Mouse (Mus musculus) forebrain, embryonic 16.5 days (tissue): ENCODE measurements around the gene Tmem94. TPM values are rescaled to one million over a fixed set of nuclear protein-coding genes. Genes with fewer than 3 reads are reported as not detected.

ENCODE experiments used
- ATAC-seq: fragments of 200-750 bp; cut with Nextera tagmentation; 2 replicates; pipeline ENCODE4 v1.8.0; 2017; ENCODE audit warnings: mild to moderate bottlenecking, moderate library complexity
- H3K27ac ChIP-seq: fragments of 300-500 bp; sonication (generic); 2 replicates; pipeline ENCODE4 v1.5.1; 2014; ENCODE audit warnings: low read length, control low read depth
- H3K27me3 ChIP-seq: fragments of 300-500 bp; sonication (generic); replicated peaks from 2 replicates; pipeline ENCODE4 v1.6.1; 2014; ENCODE audit warnings: low read length; ENCODE audit not compliant: control insufficient read depth, insufficient read depth
- H3K36me3 ChIP-seq: fragments of 300-500 bp; sonication (generic); 2 replicates; pipeline ENCODE4 v1.6.1; 2014; ENCODE audit not compliant: control insufficient read depth, insufficient read depth
- H3K4me1 ChIP-seq: fragments of 300-500 bp; sonication (generic); replicated peaks from 2 replicates; pipeline ENCODE4 v1.6.1; 2014; ENCODE audit warnings: low read length; ENCODE audit not compliant: control insufficient read depth, insufficient read depth
- H3K4me2 ChIP-seq: fragments of 300-500 bp; sonication (generic); 2 replicates; pipeline ENCODE4 v1.6.1; 2014; ENCODE audit warnings: mild to moderate bottlenecking, low read length, control low read depth
- H3K4me3 ChIP-seq: fragments of 300-500 bp; sonication (generic); replicated peaks from 2 replicates; pipeline ENCODE4 v1.5.1; 2014; ENCODE audit warnings: mild to moderate bottlenecking, low read length, control low read depth
- H3K9ac ChIP-seq: fragments of 300-500 bp; sonication (generic); replicated peaks from 2 replicates; pipeline ENCODE4 v1.6.1; 2014; ENCODE audit warnings: low read depth, low read length, control low read depth
- H3K9me3 ChIP-seq: fragments of 300-500 bp; sonication (generic); 2 replicates; pipeline ENCODE4 v1.6.1; 2016; ENCODE audit warnings: low read length; ENCODE audit not compliant: control insufficient read depth
- WGBS: fragments of 180-500 bp; shearing (Covaris S2); extraction: QIAGEN DNeasy Blood & Tissue Kit; methylation state at CpG from one replicate; pipeline ENCODE4 v1.1.7; 2014; 5-methylcytosine and 5-hydroxymethylcytosine counted together
- polyA plus RNA-seq: library from polyadenylated mRNA; unstranded; fragments of >200 nt; fragmentation: Nextera tagmentation; extraction: Ambion mirVana; gene quantifications from 2 replicates; pipeline ENCODE4 v1.2.1, GENCODE M21; 2015

Gene Tmem94
- polyA plus RNA-seq, 1 experiment from 2014 or later: 29.8 TPM

DNA sequence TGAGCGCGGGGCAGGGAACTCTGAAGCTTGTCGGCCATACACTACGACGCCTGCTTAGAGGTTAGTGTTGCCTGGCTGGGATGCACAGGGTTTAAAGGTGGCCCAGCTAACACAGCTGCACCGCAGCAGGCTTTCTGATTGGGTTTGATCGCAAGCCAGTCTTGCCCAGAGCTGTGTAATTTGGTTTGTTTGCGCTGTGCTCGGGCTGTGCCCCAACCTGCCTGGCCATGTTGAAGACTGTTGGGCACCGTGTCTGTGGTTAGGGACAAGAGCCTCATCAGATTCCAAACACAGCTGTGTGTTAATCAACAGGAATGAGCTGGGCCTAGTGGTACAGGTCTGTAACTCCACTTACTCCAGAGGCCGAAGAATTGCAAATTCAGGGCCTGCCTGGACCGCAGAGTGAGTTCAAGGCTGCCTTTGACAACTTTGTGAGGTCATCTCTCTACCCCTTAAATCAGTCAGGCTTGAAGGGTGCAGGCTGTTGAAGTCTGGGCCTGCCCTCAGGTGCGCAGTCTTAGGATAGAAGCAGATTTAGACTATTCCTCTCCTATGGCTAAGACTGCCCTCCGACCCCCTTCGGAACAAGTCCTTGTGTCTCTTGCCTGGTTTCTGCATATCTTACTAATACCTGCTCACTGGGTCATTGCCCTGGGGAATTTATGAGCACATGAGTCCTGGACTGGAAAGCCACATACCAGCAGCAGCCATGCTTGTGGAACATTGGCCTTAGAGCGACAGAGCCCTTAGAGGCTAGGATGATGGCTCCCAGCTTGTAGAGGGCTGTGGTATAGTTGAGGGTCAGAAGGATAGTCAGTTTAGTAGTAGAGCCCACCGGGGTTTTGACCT lies 12.5 kb downstream of the Tmem94 start:
- Histone ChIP-seq H3K4me3 (no peak overlapping the region), H3K4me2 (no peak overlapping the region), H3K9ac (no peak overlapping the region), H3K9me3 (no peaks in the 10 kb centered on the region; the same call in 1 of the 2 replicates), H3K4me1 (peaks cover 43% of the 10 kb centered on the region), H3K36me3 (no peaks in the 10 kb centered on the region), H3K27ac (no peak overlapping the region), H3K27me3 (no peaks in the 10 kb centered on the region)
- ATAC-seq: no peak
- 83% methylated on average over 17 of the region's 17 CpGs for WGBS

DNA sequence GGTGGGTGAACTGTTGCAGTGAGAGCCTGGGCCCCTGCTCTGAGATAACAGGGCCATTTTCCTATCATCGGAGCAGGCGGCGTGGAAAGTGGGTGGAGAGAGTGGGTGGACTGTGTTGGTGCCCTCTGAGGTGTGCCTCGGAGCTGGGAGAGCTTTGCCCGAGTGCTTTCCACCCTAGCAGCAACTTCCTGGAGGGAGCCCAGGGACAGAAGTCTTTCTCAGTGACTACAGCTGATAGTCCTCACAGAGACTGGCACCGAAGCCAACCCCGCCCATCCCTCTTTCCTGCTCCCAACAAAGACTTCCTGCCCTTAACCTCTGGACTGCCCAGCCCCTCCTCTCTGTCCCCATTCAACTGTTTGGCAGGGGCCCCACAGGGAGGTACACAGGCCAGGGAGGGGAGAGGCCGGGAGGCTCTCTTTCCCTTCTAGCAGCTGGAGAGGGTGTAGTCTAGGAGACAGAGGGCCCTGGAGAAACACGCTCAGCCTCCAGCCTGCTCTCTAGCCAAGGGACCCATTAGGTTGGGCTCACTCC lies 13.9 kb downstream of the Tmem94 start:
- Histone ChIP-seq H3K27me3 (no peaks in the 10 kb centered on the region), H3K9me3 (no peaks in the 10 kb centered on the region), H3K36me3 (no peaks in the 10 kb centered on the region), H3K27ac (peak overlapping the region; percentile 38), H3K4me3 (no peak overlapping the region), H3K9ac (no peak overlapping the region), H3K4me1 (peaks cover 43% of the 10 kb centered on the region), H3K4me2 (no peak overlapping the region)
- ATAC-seq: peak; percentile 65
- 4% methylated on average over 9 of the region's 9 CpGs for WGBS

DNA sequence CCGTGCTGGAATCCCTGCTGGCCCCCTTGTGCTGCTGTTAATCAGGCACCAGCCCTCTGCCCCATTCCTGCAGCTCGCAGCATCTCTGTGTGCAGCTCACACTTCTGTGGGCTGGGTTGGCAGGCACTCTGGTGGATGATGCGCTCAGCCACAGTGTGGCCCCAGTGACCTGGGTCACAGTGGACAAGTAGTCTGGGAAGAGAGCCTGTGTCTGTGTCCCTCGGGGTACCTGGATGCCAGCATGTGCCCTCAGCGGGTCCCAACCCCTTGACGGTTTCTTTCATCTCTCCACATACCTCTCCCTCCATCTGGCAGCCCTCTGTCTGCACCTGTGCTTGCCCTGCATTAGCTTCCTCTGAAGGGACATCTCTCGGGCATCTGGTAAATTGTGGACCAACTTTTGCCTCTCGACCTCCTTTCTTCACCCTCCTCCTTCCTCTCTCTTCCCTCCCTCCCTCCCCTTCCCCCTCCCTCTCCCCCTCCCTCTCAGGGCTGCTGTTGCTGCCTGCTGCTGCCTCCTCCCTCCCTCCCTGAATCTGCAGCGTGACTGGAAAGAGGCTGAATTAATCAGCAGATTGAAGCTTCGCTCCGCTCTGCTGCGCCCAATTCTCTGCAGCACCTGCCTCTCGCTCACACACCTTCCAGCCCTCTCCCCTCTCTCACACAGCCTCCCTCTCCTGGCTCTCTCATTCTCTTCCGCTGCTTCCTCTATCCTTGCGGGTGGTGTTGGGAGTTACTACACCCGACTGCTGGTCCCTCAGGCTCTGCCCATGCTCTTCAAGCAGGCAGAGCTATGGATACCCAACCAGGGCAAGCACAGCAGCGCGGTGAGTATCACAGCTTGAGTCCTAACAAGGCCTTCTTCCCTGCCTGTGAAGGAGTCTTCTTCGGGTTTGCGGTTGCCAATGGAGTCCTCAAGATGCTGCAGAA lies 15.2 kb downstream of the Tmem94 start:
- peak overlapping the region; percentile 39 for H3K9ac ChIP-seq
- H3K9me3 ChIP-seq: no peaks in the 10 kb centered on the region
- H3K27ac ChIP-seq: peak overlapping the region; percentile 64
- H3K4me1 ChIP-seq: peaks cover 43% of the 10 kb centered on the region
- H3K27me3 ChIP-seq: no peaks in the 10 kb centered on the region
- 0 out of 2 replicates have a peak overlapping the region, but pooled peaks have one; percentile 12 for H3K4me3 ChIP-seq
- H3K36me3 ChIP-seq: no peaks in the 10 kb centered on the region
- peak; percentile 80 for ATAC-seq
- WGBS: 7% methylated on average over 20 of the region's 20 CpGs
- H3K4me2 ChIP-seq: peak overlapping the region; percentile 39

DNA sequence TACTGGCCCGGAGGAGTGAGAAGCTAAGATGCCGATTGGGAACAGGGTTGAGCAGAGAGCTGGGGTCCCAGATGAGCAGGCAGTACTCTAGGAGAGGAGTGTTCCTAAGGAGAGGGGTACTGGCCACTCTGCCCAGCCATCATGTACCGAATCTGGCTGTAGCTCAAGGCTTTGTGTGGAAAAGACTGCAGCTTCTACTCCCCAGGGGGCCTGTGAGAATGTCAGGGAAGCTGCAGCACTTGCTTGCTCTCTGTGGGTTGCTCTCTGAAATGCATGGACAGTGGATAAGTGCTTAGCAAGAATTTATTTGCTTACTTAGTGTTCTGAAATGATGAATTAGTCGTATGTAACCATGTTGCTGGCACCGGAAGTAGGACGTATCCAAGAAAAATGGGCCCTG lies 21.2 kb downstream of the Tmem94 start:
- H3K27me3 ChIP-seq: no peaks in the 10 kb centered on the region
- H3K4me2 ChIP-seq: no peak overlapping the region
- WGBS: 67% methylated on average over 6 of the region's 6 CpGs
- H3K4me3 ChIP-seq: no peak overlapping the region
- peaks cover 2% of the 10 kb centered on the region; the same call in 1 of the 2 replicates for H3K36me3 ChIP-seq
- no peak overlapping the region for H3K9ac ChIP-seq
- ATAC-seq: no peak
- peaks cover 2% of the 10 kb centered on the region; the same call in 1 of the 2 replicates for H3K4me1 ChIP-seq
- H3K27ac ChIP-seq: no peak overlapping the region
- H3K9me3 ChIP-seq: no peaks in the 10 kb centered on the region

DNA sequence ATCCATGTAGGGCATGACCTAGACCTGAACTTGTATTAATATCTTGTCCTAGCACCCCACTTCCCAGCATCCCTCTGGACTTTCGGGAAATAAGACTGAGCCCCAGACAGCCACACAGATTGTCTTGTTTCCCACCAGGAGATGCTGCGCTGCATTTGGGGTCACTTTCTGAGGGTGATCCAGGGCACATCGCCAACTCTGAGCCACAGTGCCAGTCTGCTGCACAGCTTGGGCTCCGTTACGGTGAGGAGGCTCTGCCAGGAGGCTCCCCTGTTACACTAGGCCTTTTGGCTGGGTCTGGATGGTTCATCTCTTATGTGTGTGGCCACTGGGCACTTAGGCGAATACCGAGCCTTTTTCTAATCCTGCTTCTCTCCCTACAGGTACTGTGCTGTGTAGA lies 24.6 kb downstream of the Tmem94 start:
- Histone ChIP-seq H3K4me3 (no peak overlapping the region), H3K27ac (no peak overlapping the region), H3K27me3 (no peaks in the 10 kb centered on the region), H3K9ac (no peak overlapping the region), H3K9me3 (no peaks in the 10 kb centered on the region), H3K4me1 (no peaks in the 10 kb centered on the region), H3K36me3 (peaks cover 20% of the 10 kb centered on the region), H3K4me2 (no peak overlapping the region)
- WGBS: 81% methylated on average over 7 of the region's 7 CpGs
- ATAC-seq: no peak

DNA sequence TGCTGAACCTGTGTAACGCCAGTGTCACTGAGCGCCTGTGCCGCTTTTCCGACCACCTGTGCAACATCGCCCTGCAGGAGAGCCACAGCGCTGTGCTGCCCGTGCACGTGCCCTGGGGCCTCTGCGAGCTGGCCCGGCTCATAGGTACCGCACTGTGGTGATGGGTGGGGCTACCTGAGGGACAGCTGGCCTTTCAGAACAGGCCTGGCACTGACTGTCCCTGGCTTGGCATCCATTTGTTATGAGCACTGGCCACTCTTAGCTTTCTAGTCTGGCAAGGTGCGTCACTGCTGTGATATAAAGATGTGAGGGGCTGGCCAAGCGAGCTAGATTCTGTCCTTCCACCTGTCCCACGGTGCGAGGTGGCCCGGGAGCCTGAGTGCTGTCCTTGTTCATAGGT lies 26.7 kb downstream of the Tmem94 start:
- Histone ChIP-seq H3K9me3 (no peaks in the 10 kb centered on the region), H3K9ac (no peak overlapping the region), H3K4me1 (no peaks in the 10 kb centered on the region), H3K4me3 (no peak overlapping the region), H3K27me3 (no peaks in the 10 kb centered on the region), H3K4me2 (no peak overlapping the region), H3K27ac (no peak overlapping the region), H3K36me3 (peaks cover 33% of the 10 kb centered on the region)
- ATAC-seq: no peak
- WGBS: 93% methylated on average over 16 of the region's 16 CpGs

DNA sequence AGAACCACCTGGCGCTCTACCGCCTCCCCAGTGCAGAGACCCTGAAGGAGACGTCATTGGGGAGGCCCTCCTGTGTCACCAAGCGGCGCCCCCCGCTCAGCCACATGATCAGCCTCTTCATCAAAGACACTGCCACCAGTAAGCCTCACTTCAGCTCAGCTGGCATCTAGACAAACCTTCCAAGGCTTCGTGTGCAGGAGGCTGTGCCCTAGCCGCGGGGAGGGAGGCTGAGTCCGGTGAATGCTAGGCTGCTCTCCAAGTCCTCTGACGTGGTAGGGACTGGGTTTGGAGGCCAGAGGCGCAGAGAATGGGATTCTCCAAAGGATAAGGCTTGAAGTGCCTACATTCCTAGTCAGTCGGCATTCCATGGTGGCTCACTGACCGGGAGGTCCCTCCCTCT lies 27.1 kb downstream of the Tmem94 start:
- no peak overlapping the region for H3K4me2 ChIP-seq
- no peak overlapping the region for H3K9ac ChIP-seq
- no peak overlapping the region for H3K27ac ChIP-seq
- H3K4me3 ChIP-seq: no peak overlapping the region
- H3K27me3 ChIP-seq: no peaks in the 10 kb centered on the region
- WGBS: 81% methylated on average over 14 of the region's 14 CpGs
- no peaks in the 10 kb centered on the region for H3K9me3 ChIP-seq
- H3K4me1 ChIP-seq: no peaks in the 10 kb centered on the region
- ATAC-seq: no peak
- H3K36me3 ChIP-seq: peaks cover 33% of the 10 kb centered on the region

DNA sequence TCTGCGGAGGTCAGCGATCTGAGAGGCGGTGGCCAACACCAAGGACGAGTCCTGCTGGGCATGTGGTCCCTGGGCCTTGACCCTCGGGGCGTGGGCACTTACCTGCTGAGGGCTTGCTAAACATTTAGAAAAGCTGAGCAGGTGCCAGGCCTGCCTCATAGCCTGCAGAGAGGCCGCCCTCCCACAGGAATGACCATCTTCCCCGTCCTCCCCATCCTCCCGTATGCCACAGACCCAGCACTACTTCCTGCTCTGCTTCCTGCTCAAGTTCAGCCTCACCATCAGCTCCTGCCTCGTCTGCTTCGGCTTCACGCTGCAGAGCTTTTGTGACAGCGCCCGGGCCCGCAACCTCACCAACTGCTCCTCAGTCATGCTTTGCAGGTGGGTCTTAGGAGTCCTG lies 31.7 kb downstream of the Tmem94 start:
- Histone ChIP-seq H3K27me3 (no peaks in the 10 kb centered on the region), H3K4me2 (no peak overlapping the region), H3K9ac (no peak overlapping the region), H3K4me3 (no peak overlapping the region), H3K9me3 (no peaks in the 10 kb centered on the region), H3K4me1 (no peaks in the 10 kb centered on the region), H3K36me3 (peaks cover 32% of the 10 kb centered on the region), H3K27ac (no peak overlapping the region)
- ATAC-seq: no peak
- 81% methylated on average over 15 of the region's 15 CpGs for WGBS

DNA sequence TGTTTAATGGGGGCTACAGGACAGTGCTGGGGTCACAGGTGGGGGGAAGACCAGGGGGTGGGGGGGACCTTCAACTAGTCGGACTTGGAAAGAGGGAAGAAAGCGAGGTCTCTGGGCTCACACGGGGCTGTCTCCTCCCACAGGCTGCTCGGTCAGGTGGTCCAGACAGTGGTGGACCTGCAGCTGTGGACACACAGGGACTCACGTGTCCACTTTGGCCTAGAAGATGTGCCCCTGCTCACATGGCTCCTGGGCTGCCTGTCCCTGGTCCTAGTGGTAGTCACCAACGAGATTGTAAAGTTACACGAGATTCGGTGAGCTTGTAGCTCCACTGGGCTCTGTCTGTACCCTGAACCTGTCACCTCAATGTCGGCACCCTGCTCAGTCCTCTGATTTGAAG lies 32.4 kb downstream of the Tmem94 start:
- 86% methylated on average over 9 of the region's 9 CpGs for WGBS
- Histone ChIP-seq H3K36me3 (peaks cover 27% of the 10 kb centered on the region), H3K27ac (no peak overlapping the region), H3K27me3 (no peaks in the 10 kb centered on the region), H3K4me3 (no peak overlapping the region), H3K4me1 (no peaks in the 10 kb centered on the region), H3K9ac (no peak overlapping the region), H3K9me3 (no peaks in the 10 kb centered on the region), H3K4me2 (no peak overlapping the region)
- no peak for ATAC-seq
